Mouse (Mus musculus) CD4-positive, CD25-positive, alpha-beta regulatory T cell, adult 4 months (primary cell): ENCODE data around the gene Pagr1a. TPM values are rescaled to one million over a fixed set of nuclear protein-coding genes. Genes with fewer than 3 reads are reported as not detected.

ENCODE experiments used
- ATAC-seq: one replicate; pipeline ENCODE4 v1.8.0; 2017
- polyA plus RNA-seq, 2 experiments: library from polyadenylated mRNA; unstranded; fragments of 100-300 nt; shearing (Covaris generic); gene quantifications; one replicate each; pipeline ENCODE4 v1.2.1; 2017

Pagr1a gene
- 10 to 100 TPM; 49.2 to 70.1 TPM for polyA plus RNA-seq

- ATAC-seq, result peak; percentile 72
Observed at GRCm38 (mm10) chr7:127016971-127017949, at the start of gene Pagr1a. TSS of gene Pagr1a (minus strand) at chr7:127017352.

- ATAC-seq, result no peak
Observed at GRCm38 (mm10) chr7:127066317-127066716, 49.2 kb upstream of the Pagr1a start.

GRCm38 (mm10) chr7:127065538-127065937 is 48.4 kb upstream of the Pagr1a start:
- ATAC-seq, result no peak

- ATAC-seq, result no peak
Observed at GRCm38 (mm10) chr7:127055026-127055585, 38.0 kb upstream of the Pagr1a start.

- peak; percentile 99 for ATAC-seq
Observed at GRCm38 (mm10) chr7:127041851-127042672, 24.9 kb upstream of the Pagr1a start, which contains the start of gene Kif22. TSS of gene Kif22 (minus strand) at chr7:127042471.

- ATAC-seq, result peak; percentile 40
Observed at GRCm38 (mm10) chr7:127031244-127031643, 14.1 kb upstream of the Pagr1a start.

- no peak for ATAC-seq
Observed at GRCm38 (mm10) chr7:127030172-127030571, 13.0 kb upstream of the Pagr1a start.

GRCm38 (mm10) chr7:127027885-127028284 is 10.7 kb upstream of the Pagr1a start:
- ATAC-seq, result no peak

- ATAC-seq, result peak; percentile 76
Observed at GRCm38 (mm10) chr7:127026984-127027726, 10.0 kb upstream of the Pagr1a start, which contains the start of gene Maz. TSS of gene Maz (minus strand) at chr7:127027037.

- ATAC-seq, result no peak
Observed at GRCm38 (mm10) chr7:127026616-127026983, 9.4 kb upstream of the Pagr1a start.

GRCm38 (mm10) chr7:127026161-127026600 is 9.0 kb upstream of the Pagr1a start:
- no peak for ATAC-seq

- ATAC-seq, result no peak
Observed at GRCm38 (mm10) chr7:127025556-127026160, 8.5 kb upstream of the Pagr1a start.

- peak; percentile 43 for ATAC-seq
Observed at GRCm38 (mm10) chr7:127024755-127025555, 7.8 kb upstream of the Pagr1a start.

GRCm38 (mm10) chr7:127023896-127024690 is 6.9 kb upstream of the Pagr1a start:
- ATAC-seq, result no peak

GRCm38 (mm10) chr7:127023272-127023691 is 6.1 kb upstream of the Pagr1a start:
- no peak for ATAC-seq

GRCm38 (mm10) chr7:127022528-127023271 is 5.5 kb upstream of the Pagr1a start:
- no peak for ATAC-seq

- no peak for ATAC-seq
Observed at GRCm38 (mm10) chr7:127021563-127022527, 4.7 kb upstream of the Pagr1a start.
